Mouse (Mus musculus): ENCODE results near the gene Cavin4.

- TF ChIP-seq GATA1 (IDR thresholded peaks at IDR 0.05; ENCODE audit: low read length): no peak
- no peak for TF ChIP-seq TAL1 (IDR thresholded peaks at IDR 0.05; ENCODE audit: low read length)
These were observed 33.4 kb downstream of the Cavin4 start for GRCm38 (mm10) chr4:48696706-48697105.

Data from erythroblast, embryonic 14.5 days (primary cell).